Mouse (Mus musculus) bone marrow macrophage, adult 2 months (primary cell): ENCODE results near the gene Med26. TPM values are rescaled to one million over a fixed set of nuclear protein-coding genes. Genes with fewer than 3 reads are reported as not detected.

ENCODE experiments used
- H3K27ac ChIP-seq: 2 replicates; pipeline ENCODE4 v1.5.1; 2012; ENCODE audit warnings: low read depth, low read length; ENCODE audit not compliant: insufficient read depth
- H3K4me1 ChIP-seq: 2 replicates; pipeline ENCODE4 v1.6.1; 2012; ENCODE audit warnings: low read length; ENCODE audit not compliant: control insufficient read depth, insufficient read depth
- H3K4me3 ChIP-seq: 2 replicates; pipeline ENCODE4 v1.5.1; 2012; ENCODE audit warnings: mild to moderate bottlenecking, low read length, moderate library complexity; ENCODE audit not compliant: insufficient read depth
- CTCF ChIP-seq: IDR thresholded peaks from 2 replicates; pipeline ENCODE4 v1.5.1; 2012; ENCODE audit warnings: low read depth, mild to moderate bottlenecking, low read length, moderate library complexity
- POLR2A ChIP-seq: IDR thresholded peaks from 2 replicates; pipeline ENCODE4 v1.6.1; 2012; ENCODE audit warnings: mild to moderate bottlenecking, low read depth, low read length, borderline replicate concordance
- polyA plus RNA-seq: library from polyadenylated mRNA; stranded (reverse); fragments of >200 nt; gene quantifications from 2 replicates; pipeline ENCODE4 v1.2.4, GENCODE M21; 2012; ENCODE audit not compliant: missing spikeins, insufficient read depth, insufficient read length

Med26 gene
- polyA plus RNA-seq, 1 experiment: 7.8 TPM

DNA sequence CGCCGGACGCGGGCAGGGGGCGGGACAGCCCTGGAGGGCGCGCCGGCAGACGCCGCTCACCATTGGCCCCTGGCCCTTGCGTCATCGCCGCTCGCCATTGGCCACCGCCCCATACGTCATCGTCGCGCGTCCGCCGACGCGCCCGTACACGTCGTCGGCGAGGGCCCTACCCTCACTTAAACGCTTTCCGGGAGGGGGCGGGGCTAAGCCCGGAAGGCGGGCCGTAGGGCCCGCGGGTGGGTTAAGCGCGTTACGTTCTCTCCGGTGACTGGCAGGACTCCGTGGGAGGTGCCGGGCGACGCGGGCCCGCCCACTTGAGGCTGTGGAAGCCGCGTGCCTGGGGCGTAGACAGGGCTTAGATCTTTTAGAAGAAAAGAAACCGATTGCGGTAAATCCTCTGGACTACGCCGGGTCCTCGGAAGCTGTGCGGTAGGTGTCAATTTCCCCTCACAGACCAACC, 55.4 kb downstream of the Med26 start:
- peak overlapping the region; percentile 94 for H3K4me3 ChIP-seq
- H3K27ac ChIP-seq: peak overlapping the region; percentile 26
- H3K4me1 ChIP-seq: peaks cover 9% of the 10 kb centered on the region
- TF ChIP-seq POLR2A (no peak), CTCF (no peak)

- Histone ChIP-seq H3K4me3 (peak within 1 kb of the TSS; percentile 94), H3K27ac (peak within 1 kb of the TSS; percentile 26), H3K4me1 (peaks cover 15% of the 10 kb centered on the region)
- TF ChIP-seq POLR2A (no peak), CTCF (no peak)
These were observed 56.1 kb downstream of the Med26 start, which contains the start of gene Slc35e1 for GRCm38 (mm10) chr8:72491680-72492621. Gene Slc35e1 (minus strand): TSS chr8:72492614.

GRCm38 (mm10) chr8:72491017-72491416, 57.1 kb downstream of the Med26 start:
- H3K4me1 ChIP-seq: peaks cover 25% of the 10 kb centered on the region
- H3K4me3 ChIP-seq: no peak overlapping the region
- TF ChIP-seq CTCF (no peak), POLR2A (no peak)
- H3K27ac ChIP-seq: no peak overlapping the region

DNA sequence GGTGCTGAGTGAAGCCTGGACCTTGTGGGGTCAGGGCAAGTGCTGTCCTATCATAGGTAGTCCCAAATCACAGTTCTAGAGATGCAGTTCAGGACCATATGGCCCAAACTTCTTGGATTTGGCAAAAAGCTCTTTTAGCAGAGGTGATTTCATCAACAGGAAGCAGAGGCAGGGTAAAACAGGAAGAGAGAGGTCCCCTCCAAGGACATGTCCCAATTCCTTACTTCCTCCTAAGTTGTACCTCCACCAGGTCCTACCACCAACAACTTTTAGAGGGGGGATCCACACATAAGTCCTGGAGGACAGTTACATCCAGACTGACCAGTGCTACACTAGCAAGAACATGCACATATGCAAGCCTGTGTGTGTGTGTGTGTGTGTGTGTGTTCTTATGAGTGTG, 61.1 kb downstream of the Med26 start:
- peak overlapping the region; percentile 76 for H3K27ac ChIP-seq

GRCm38 (mm10) chr8:72485456-72486199, 62.4 kb downstream of the Med26 start:
- Histone ChIP-seq H3K4me1 (peaks cover 27% of the 10 kb centered on the region), H3K4me3 (no peak overlapping the region), H3K27ac (peak overlapping the region; percentile 76)
- TF ChIP-seq CTCF (no peak; the same call in 1 of the 2 replicates), POLR2A (no peak)

More for the DNA sequence above, 61.1 kb downstream of the Med26 start:
- Histone ChIP-seq H3K4me3 (no peak overlapping the region), H3K4me1 (peaks cover 33% of the 10 kb centered on the region)
- TF ChIP-seq CTCF (no peak), POLR2A (no peak)

DNA sequence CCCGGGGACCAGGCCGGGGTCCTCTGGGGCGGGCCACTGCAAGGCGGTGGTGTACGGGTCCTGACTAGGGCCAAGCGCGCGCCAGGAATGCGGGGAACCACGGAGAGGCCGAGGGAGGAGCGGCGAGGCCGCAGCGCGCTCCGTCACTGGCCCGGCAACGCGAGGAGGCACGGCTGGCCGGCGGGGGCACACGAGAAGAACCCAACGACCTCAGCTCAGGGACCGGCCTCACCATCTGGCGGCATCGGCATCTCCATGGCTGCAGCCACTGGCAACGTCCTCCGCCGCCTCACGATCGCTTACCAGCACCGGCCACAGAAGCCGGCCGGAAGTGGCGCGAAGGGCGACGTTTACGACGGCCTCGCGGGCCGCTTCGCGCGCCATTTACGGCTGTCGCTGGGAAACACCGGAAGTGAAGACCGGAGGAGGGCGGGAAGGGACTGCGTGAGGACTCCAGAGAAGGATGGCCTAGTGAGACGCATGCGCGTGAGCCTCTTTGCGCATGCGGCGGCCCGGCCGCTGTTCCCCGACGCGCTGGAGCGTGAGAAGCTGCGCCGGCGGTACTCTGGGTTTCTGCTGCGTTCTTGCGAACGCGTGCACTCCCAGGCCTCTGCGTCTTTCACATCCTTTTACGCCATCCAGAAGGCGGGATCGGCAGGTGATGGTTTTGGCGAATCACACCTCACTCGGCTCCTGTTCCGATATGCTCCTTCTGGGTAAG, 73.1 kb downstream of the Med26 start, which contains the start of gene Cherp:
Gene Cherp, minus strand, starts transcription at position 401 of the 721 bp plus-strand sequence.
- H3K27ac ChIP-seq: peak within 1 kb of the TSS; percentile 84
- 0 out of 2 replicates have a peak, but pooled peaks have one; percentile 36 for TF ChIP-seq POLR2A
- no peak for TF ChIP-seq CTCF

DNA sequence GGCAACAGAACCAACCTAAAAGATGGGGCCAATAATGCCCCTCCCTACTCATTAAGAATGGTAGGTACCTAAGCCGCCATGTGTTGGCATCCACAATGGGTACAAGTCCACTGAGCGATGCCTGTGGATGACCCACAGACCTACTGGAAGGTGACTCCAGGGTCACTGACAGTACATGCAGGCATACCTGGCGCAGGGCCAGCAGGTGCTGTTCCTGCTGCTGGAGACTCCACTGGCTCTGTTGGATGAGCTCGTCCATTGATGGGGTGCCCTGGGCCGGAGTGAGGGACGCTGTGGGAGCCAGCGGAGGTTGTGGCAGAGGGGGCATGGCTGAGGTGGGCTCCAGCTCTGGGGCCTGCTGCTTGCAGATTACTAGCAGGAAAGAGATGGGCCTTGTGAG, 77.4 kb downstream of the Med26 start:
- Histone ChIP-seq H3K4me3 (no peak overlapping the region), H3K27ac (no peak overlapping the region), H3K4me1 (peaks cover 7% of the 10 kb centered on the region)
- TF ChIP-seq POLR2A (no peak), CTCF (no peak)

More for the DNA sequence above, 73.1 kb downstream of the Med26 start, which contains the start of gene Cherp:
- Histone ChIP-seq H3K4me1 (peaks cover 9% of the 10 kb centered on the region), H3K4me3 (peak within 1 kb of the TSS; percentile 80)

- Histone ChIP-seq H3K4me3 (no peak overlapping the region), H3K27ac (no peak overlapping the region), H3K4me1 (peaks cover 7% of the 10 kb centered on the region)
- TF ChIP-seq CTCF: no peak
- TF ChIP-seq POLR2A: no peak
These were observed 78.1 kb downstream of the Med26 start for GRCm38 (mm10) chr8:72469984-72470383.

DNA sequence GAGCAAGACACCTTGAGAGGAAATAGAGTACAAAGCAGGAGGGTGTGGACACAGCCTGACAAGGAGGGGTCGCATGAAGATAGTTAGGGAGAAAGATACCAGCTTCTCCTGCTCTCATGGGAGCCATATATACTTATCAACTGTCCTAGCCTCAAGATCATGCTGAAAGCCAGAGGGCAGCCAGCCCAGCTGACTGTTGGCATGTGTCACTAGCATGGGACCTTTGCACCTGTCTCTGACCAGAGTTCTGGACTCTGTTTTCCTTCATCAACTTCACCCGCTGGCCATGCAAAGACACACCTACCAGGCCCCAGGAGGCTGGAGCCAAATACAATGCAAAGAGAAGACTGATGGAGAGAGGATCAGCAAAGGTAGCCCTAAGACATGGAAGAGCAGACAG, 78.8 kb downstream of the Med26 start:
- Histone ChIP-seq H3K27ac (no peak overlapping the region), H3K4me3 (no peak overlapping the region), H3K4me1 (peaks cover 7% of the 10 kb centered on the region)
- TF ChIP-seq CTCF (no peak), POLR2A (no peak)
